Mouse (Mus musculus): ENCODE measurements at regions not wholly inside any gene's neighbourhood (a gene's known extent, or its start where the extent isn't known, plus 50 kb on each side); places are given as distances from the start of the nearest gene placed in this dataset.

- Histone ChIP-seq H3K9ac (ENCODE audit: control insufficient read depth, low read depth, low read length, poor library complexity, severe bottlenecking) (no peak overlapping the region), H3K27ac (ENCODE audit: control insufficient read depth, low read depth, low read length) (no peak overlapping the region), H3K4me3 (ENCODE audit: control insufficient read depth in 1 of 2, insufficient read depth in 1 of 2, low read depth in 2 of 2, low read length in 2 of 2) (no peak overlapping the region), H3K4me1 (ENCODE audit: control insufficient read depth in 1 of 2, insufficient read depth in 2 of 2, low read length in 2 of 2) (no peaks in the 10 kb centered on the region), H3K27me3 (ENCODE audit: control insufficient read depth in 1 of 2, insufficient read depth in 2 of 2, low read length in 2 of 2) (no peaks in the 10 kb centered on the region; a peak in 1 of 4 replicates), H3K79me2 (ENCODE audit: control insufficient read depth, insufficient read depth, low read length, poor library complexity) (no peaks in the 10 kb centered on the region), H3K36me3 (ENCODE audit: control insufficient read depth in 1 of 2, insufficient read depth in 2 of 2, low read length in 2 of 2) (no peaks in the 10 kb centered on the region), H3K9me3 (replicated peaks; ENCODE audit: insufficient read depth, low read length) (no peaks in the 10 kb centered on the region)
- peak; percentile 12 for DNase-seq (ENCODE audit: low read depth, low spot score)
- no peak for TF ChIP-seq MEF2A (IDR thresholded peaks at IDR 0.05; ENCODE audit: extremely low read depth, insufficient replicate concordance, low read depth, low read length, poor library complexity, severe bottlenecking)
- no peak for TF ChIP-seq BHLHE40 (IDR thresholded peaks at IDR 0.05; ENCODE audit: borderline replicate concordance, low read depth, low read length)
- TF ChIP-seq CHD2 (IDR thresholded peaks at IDR 0.05; ENCODE audit: low read length), result no peak
- TF ChIP-seq MYC (IDR thresholded peaks at IDR 0.05; ENCODE audit: low read depth, low read length), result no peak
- no peak for TF ChIP-seq ZKSCAN1 (IDR thresholded peaks at IDR 0.05; ENCODE audit: low read depth, low read length)
- TF ChIP-seq SMC3 (IDR thresholded peaks at IDR 0.05; ENCODE audit: low read depth, low read length), result peak; percentile 28; the same call in 1 of the 2 replicates
- no peak for TF ChIP-seq POLR2AphosphoS5 (IDR thresholded peaks at IDR 0.05; ENCODE audit: borderline replicate concordance, low read depth, low read length)
- peak; percentile 48 to 78 (median 55); a peak in 5 of 6 replicates for TF ChIP-seq CTCF (IDR thresholded peaks at IDR 0.05 in 2 of 3, conservative IDR thresholded peaks at IDR 0.05 in 1 of 3; ENCODE audit: control insufficient read depth in 1 of 3, insufficient read depth in 1 of 3, low read depth in 2 of 3, low read length in 3 of 3, poor library complexity in 1 of 3, severe bottlenecking in 1 of 3)
- TF ChIP-seq ZMIZ1 (IDR thresholded peaks at IDR 0.05; ENCODE audit: low read depth, low read length), result no peak
- no peak for TF ChIP-seq TBP (IDR thresholded peaks at IDR 0.05; ENCODE audit: low read depth, low read length)
- no peak for TF ChIP-seq ZNF384 (IDR thresholded peaks at IDR 0.05; ENCODE audit: low read depth, low read length)
- TF ChIP-seq RCOR1 (IDR thresholded peaks at IDR 0.05; ENCODE audit: low read depth, low read length), result no peak
- TF ChIP-seq KAT2A (conservative IDR thresholded peaks at IDR 0.05; ENCODE audit: low read depth, low read length), result no peak
- no peak for TF ChIP-seq USF1 (IDR thresholded peaks at IDR 0.05; ENCODE audit: low read depth, low read length)
- no peak for TF ChIP-seq USF2 (IDR thresholded peaks at IDR 0.05; ENCODE audit: borderline replicate concordance in 1 of 2, insufficient read depth in 1 of 2, low read depth in 1 of 2, low read length in 2 of 2)
Measured at GRCm38 (mm10) chr9:43920053-43920754, 123.0 kb upstream of the Thy1 start.

DNA sequence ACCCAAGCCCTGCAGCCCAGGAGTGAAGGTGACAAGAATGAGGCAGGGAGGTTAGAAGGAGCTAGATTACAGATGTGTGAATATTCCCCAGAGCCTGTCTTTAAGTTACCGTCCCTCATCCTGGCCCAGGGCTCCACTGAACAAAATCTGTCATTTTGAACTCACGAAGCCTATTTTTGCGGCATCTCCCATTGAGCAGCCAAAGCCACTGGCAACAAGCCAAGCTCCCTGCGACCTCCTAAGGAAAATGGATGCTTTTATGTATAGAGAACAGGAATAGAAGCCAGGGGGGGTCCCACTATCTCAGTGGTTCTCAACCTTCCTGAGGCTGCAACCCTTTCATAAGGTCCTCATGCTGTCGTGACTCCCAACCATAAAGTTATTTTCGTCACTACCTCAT lies 121.0 kb upstream of the Thy1 start:
- no peaks in the 10 kb centered on the region for H3K4me1 ChIP-seq (ENCODE audit: control insufficient read depth in 1 of 2, insufficient read depth in 2 of 2, low read length in 2 of 2)
- H3K79me2 ChIP-seq (ENCODE audit: control insufficient read depth, insufficient read depth, low read length, poor library complexity), result no peaks in the 10 kb centered on the region
- no peaks in the 10 kb centered on the region for H3K27me3 ChIP-seq (ENCODE audit: control insufficient read depth in 1 of 2, insufficient read depth in 2 of 2, low read length in 2 of 2)
- H3K9ac ChIP-seq (ENCODE audit: control insufficient read depth, low read depth, low read length, poor library complexity, severe bottlenecking), result no peak overlapping the region
- no peak for TF ChIP-seq CTCF (IDR thresholded peaks at IDR 0.05 in 2 of 3, conservative IDR thresholded peaks at IDR 0.05 in 1 of 3; ENCODE audit: control insufficient read depth in 1 of 3, insufficient read depth in 1 of 3, low read depth in 2 of 3, low read length in 3 of 3, poor library complexity in 1 of 3, severe bottlenecking in 1 of 3)
- TF ChIP-seq MEF2A (IDR thresholded peaks at IDR 0.05; ENCODE audit: extremely low read depth, insufficient replicate concordance, low read depth, low read length, poor library complexity, severe bottlenecking), result no peak
- no peak for TF ChIP-seq NELFE (IDR thresholded peaks at IDR 0.05; ENCODE audit: low read depth, low read length)
- TF ChIP-seq KAT2A (conservative IDR thresholded peaks at IDR 0.05; ENCODE audit: low read depth, low read length), result no peak
- no peak overlapping the region for H3K27ac ChIP-seq (ENCODE audit: control insufficient read depth, low read depth, low read length)
- DNase-seq (ENCODE audit: low read depth, low spot score), result no peak
- H3K36me3 ChIP-seq (ENCODE audit: control insufficient read depth in 1 of 2, insufficient read depth in 2 of 2, low read length in 2 of 2), result no peaks in the 10 kb centered on the region
- no peak overlapping the region for H3K4me3 ChIP-seq (ENCODE audit: control insufficient read depth in 1 of 2, insufficient read depth in 1 of 2, low read depth in 2 of 2, low read length in 2 of 2)
- no peaks in the 10 kb centered on the region for H3K9me3 ChIP-seq (replicated peaks; ENCODE audit: insufficient read depth, low read length)
